Mouse (Mus musculus) adrenal gland, postnatal 4 days (tissue): ENCODE data around the gene Nbr1. TPM values are rescaled to one million over a fixed set of nuclear protein-coding genes. Genes with fewer than 3 reads are reported as not detected.

Source experiments
- DNase-seq, 2 experiments: peaks; one replicate each; pipeline ENCODE4 v3.0.0; 2021 to 2022; ENCODE audit warnings: low spot score in 2 of 2, mixed read lengths in 2 of 2
- long read RNA-seq, 2 experiments: library from polyadenylated mRNA; stranded (forward); transcript quantifications; one replicate each; pipeline ENCODE4 v2.0.0; 2021
- total RNA-seq, 2 experiments: library from RNA; stranded (reverse); gene quantifications; 2 replicates each; pipeline ENCODE4 v1.2.3; 2021

Gene Nbr1
- total RNA-seq, result 100 to 1,000 TPM; 167 to 227 TPM
- long read RNA-seq, experiment 1, full-length matches to known transcripts, result 6 of 32 reads
- long read RNA-seq, experiment 1, partial matches to known transcripts, result 10 of 32 reads
- long read RNA-seq, experiment 1, other reads (novel, unspliced or antisense), result 16 of 32 reads
- long read RNA-seq, experiment 2, full-length matches to known transcripts, result 38 of 147 reads
- long read RNA-seq, experiment 2, partial matches to known transcripts, result 49 of 147 reads
- long read RNA-seq, experiment 2, other reads (novel, unspliced or antisense), result 60 of 147 reads

GRCm38 (mm10) chr11:101551751-101552475 is at the start of gene Nbr1, which contains the start of gene Brca1:
Nbr1 (plus strand) TSS chr11:101552149.
Brca1 (minus strand) TSS chr11:101551955.
- DNase-seq, result peak; percentile 79 to 91

- no peak for DNase-seq
These were observed 45.6 kb upstream of the Nbr1 start for GRCm38 (mm10) chr11:101506269-101506780.

- DNase-seq, result no peak
These were observed 44.9 kb upstream of the Nbr1 start for GRCm38 (mm10) chr11:101507090-101507489.

DNA sequence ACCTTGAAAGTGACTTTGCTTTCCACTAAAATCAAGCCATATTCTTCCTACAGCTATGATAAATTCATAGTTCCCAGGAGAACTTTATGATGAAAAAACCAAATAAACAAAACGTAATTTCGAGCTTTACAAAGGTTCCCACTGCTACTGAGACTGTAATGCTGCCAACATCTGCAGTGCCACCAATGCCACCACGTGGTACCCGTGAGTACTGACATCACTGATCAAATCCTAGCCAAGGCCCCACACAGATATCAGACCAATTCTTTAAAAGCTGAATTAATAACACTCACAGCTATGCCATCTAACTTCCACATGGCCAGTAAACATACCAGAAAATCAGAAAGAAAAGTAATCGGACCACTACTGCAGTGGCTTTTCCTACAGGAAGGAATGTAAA is 33.0 kb upstream of the Nbr1 start:
- no peak for DNase-seq

DNA sequence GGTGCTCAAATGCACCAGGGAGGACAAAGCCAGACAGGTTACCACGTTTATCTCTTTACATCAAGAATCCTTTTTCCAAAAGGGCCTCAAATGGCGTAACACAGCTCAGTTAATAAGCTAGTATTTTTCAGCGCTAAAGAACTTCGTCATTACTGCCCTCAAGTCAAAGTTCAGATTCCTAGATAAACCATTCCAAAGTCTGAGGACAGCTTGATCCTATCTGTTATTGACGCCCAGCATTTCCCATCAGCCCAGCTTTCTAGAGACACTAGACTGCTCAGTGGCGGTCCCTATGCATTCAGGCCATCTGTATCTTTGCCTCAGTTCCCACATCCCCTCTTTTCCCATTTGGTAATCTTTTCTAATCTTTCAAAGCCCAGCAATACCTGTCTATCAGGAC is 32.6 kb upstream of the Nbr1 start:
- no peak for DNase-seq

DNA sequence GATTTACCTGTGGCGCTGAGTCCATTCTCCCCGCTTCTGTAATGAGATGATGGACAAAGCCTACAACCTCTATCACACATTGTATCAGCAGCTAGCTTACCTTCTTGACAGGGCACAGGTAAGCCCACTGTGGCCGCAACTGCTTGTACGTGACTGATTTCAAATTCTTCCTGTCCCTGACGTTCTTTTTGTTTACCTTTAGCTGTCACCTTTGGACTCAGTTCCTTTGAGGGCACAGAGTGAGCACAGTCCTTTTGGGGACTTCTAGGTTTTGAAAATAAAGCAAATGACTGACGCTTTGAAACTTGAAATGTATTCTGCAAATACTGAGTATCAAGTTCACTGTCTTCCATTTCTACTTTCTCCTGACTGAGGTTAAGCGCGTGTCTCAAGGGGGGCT is 27.5 kb upstream of the Nbr1 start:
- no peak for DNase-seq

- no peak for DNase-seq
These were observed 26.9 kb upstream of the Nbr1 start for GRCm38 (mm10) chr11:101525056-101525455.

- DNase-seq, result no peak
These were observed 25.9 kb upstream of the Nbr1 start for GRCm38 (mm10) chr11:101525936-101526595.

DNA sequence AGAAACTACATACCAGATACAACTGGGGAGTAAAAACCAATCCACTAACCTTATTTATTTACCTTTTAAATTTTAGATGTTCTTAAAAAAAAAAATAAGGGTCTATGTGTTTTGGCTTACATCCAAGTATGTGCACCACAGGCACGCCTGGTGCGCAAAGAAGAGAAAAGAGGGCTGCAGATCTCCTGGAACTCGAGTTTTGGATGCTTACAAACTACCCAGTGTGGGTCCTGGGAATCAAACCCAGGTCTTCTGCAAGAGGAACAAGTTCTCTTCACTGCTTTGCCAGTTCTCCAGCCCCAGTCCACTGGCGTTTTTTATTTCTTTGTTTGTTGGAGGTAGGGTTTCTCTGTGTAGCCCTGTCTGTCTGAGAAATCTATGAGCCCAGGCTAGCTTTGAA is 25.3 kb upstream of the Nbr1 start:
- DNase-seq, result no peak

DNA sequence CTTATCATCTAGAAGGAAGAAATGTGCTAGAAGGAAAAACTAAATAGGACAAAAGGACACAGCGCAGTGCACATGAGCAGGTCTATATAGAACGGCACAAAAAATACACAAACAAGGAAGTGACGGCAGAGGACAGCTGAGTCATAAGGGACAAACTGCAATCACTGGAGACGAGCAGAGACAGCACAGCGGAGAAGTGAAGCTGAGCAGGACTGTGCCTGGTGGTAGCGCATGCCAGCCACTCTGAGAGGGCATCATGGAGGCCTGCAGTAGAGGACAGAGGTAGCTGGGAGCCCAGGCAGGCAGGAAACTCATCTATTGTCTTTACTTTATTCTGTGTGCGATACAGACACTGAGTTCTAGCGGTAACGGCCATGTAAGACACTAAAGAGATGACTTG is 8.4 kb upstream of the Nbr1 start:
- no peak for DNase-seq

GRCm38 (mm10) chr11:101544132-101544531 is 7.8 kb upstream of the Nbr1 start:
- DNase-seq, result no peak

GRCm38 (mm10) chr11:101548526-101548925 is 3.4 kb upstream of the Nbr1 start:
- no peak for DNase-seq

- DNase-seq, result peak; percentile 74 to 99
These were observed 739 bp downstream of the Nbr1 start for GRCm38 (mm10) chr11:101552476-101553300.

DNA sequence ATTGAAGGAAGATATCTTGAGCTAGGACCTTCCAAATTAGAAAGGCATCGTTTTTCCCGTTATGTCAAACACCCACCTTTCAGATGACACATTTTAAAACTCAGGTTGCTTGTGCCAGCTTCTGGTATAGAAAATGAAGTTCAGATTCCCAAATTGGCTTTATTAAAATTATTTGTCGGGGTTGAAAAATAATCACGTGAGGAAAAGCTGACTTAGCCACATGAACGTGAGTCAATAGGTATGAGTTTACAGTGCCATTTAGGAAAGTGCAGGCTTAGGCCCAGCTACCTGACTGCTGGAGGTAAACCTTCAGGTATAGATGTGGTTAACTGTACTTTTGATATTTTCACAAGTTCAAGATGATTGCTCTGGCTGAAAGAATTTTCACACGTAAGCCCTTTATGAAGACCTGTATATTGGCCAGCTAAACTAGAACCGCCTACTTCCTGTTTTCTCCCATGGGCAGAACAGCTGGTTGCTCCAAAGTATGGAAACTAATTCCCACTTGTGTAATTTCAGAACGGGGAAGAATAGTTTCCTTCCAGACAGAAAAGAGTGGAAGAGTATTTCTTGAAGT is 1.5 kb downstream of the Nbr1 start:
- no peak for DNase-seq

DNA sequence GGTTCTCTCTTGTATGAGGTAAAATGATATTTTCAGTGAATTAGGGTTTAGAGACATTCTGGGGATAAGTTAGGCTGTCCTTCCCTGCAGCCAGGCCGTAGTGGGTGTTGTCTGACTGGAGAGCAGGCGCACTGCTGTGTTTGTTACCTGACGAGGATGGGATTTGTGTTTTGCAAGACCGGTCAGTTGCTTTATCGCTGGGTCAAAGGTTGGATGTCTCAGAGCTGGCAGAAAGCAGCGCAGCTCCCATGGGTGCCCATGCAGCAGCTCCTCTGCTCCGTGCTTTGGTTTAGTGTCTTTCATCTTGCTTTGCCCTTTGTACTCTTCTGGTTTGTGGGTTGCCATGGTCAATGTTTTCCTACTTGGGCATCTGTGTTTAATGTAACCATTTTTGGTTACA is 4.6 kb downstream of the Nbr1 start:
- DNase-seq, result no peak

GRCm38 (mm10) chr11:101556954-101557353 is 5.0 kb downstream of the Nbr1 start:
- no peak for DNase-seq

GRCm38 (mm10) chr11:101562391-101562790 is 10.4 kb downstream of the Nbr1 start:
- peak in 1 of 2 experiments; percentile 48 for DNase-seq

DNA sequence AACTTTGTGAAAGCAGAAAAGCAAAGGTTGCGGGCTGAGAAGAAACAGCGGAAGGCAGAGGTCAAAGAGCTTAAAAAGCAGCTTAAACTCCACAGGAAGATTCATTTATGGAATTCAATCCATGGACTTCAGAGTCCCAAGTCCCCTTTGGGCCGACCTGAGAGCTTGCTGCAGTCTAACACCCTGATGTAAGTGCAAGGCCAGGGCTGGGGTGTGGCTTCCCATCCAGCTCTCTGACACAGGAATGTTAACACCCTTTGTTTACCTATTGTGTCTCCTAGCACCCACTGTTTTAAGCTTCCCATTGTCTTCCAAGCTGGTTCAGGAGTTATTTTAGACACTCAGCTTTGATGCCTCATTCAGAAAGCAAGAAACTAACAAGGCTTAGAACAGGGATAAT is 16.5 kb downstream of the Nbr1 start:
- no peak for DNase-seq

GRCm38 (mm10) chr11:101576116-101576515 is 24.2 kb downstream of the Nbr1 start:
- DNase-seq, result no peak

DNA sequence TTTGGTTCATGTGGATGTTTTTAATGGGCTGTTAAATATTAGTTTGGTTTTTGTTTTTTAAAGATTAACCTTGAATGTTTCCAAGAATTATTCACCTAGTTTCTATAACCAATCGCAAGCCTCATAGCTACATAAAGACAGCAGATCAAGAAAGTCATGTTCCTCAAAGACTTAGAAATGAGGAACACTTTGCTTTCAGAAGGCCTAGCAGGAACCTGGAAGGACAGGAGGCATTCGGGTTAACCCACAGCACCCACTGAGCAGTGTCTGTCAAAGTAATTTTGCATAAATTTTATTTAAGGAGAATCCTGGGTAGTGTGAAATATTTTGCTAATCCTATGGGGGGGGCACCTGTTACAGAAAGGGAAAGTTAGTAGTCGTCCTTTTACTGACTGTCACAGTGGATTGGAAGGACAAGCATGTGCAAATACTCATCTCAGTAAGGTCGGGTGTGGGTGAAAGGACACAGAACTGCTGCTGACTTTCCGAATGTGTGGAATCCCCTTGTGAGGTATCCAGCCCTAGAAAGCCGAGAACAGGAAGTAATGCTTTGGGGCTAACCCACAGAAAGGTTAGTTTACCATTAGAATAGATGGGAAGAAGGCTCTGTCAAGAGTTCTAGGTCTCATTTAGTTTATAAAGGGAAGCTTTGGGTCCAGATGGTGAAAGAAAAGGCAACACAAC is 29.3 kb downstream of the Nbr1 start:
- no peak for DNase-seq
